Mouse (Mus musculus) liver, embryonic 18 days (tissue): ENCODE measurements around the gene Ccdc136. TPM values are rescaled to one million over a fixed set of nuclear protein-coding genes. Genes with fewer than 3 reads are reported as not detected.

Experiments
- polyA plus RNA-seq: library from polyadenylated mRNA; depleted of rRNA; stranded (reverse); fragments of >200 nt; gene quantifications from 2 replicates; pipeline ENCODE4 v1.2.3, GENCODE M21; 2012; rRNA removed

The Ccdc136 gene
- 0.13 and 0.18 TPM in 2 replicates for polyA plus RNA-seq

GRCm38 (mm10) chr6:29395910-29396713, at the start of gene Ccdc136:
Ccdc136 (plus strand) TSS chr6:29396309.

DNA sequence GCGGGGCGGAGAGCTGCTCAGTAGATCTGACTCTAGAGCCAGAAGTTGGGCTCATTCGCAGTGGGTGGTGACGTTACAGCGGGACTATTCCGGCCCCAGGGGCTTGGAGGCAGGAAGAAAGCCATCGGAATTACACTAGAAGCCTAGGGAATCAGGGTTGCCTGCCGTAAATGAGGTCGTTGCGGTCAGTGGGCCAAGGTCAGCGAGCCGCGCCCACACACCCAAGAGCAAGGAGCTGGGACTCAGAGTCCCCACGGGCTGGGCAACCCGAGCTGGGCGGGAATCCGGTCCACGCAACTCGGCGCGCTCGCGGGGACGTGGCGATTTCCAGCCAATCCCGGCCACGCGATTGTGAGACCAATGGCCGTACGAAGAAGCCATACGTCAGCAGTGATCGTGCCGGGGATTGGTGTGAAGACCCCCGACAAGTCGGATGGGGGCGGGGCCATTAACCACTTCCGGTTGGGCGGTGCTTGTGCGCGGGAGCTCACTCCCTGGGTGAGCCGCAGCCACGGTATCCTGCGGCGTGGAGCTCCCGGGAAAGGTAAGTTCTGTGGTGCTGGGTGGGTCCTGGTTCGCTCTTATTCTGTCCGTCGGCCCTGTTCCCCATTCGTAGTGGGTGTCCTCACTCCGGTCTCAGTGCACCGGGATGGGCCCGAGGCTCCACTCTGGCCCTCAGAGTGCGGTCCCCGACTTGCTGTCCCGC, 48.3 kb upstream of the Ccdc136 start, which contains the start of gene Calu:
Gene Calu, plus strand, starts transcription at position 405 of the 706 bp plus-strand sequence.

GRCm38 (mm10) chr6:29388052-29388518, 8.0 kb upstream of the Ccdc136 start, which contains the start of gene Opn1sw:
Opn1sw (minus strand) TSS chr6:29388468.

GRCm38 (mm10) chr6:29433038-29433803, 37.1 kb downstream of the Ccdc136 start, which contains the start of gene Flnc:
Flnc (plus strand) TSS chr6:29433256.

DNA sequence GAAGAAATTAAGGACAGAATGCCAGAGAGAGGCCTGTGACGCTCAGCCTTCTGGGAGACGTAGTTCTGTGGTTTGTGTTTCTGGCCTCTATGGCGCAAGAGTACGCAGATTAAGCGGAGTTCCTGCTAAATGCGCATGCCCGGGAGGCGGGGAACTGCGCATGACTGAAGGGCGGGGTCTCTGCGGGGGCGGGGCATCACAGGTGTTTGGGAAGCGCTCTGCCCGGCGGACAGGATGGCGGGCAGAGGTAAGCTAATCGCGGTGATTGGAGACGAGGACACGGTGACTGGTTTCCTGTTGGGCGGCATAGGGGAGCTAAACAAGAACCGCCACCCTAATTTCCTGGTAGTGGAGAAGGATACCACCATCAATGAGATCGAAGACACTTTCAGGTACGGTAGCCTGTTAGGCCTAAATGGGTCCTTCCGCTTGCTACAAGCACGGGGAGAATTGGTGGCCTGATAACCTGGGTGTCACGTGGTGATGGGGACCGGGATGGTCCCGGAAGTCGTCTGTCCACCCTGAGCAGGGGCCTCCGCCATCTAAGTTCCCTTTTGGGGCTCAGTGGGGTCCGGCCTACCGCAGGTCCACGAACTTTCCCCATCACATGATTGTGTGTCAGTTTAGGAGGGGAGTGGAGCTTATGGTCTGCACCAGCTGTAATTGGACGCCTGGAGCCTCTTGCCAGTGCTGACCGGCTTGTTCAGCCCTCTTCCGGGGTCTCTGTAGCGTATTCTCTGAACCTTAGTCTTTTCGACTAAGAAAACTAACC, 71.7 kb downstream of the Ccdc136 start, which contains the start of gene Atp6v1f:
Gene Atp6v1f, plus strand, starts transcription at position 136 of the 772 bp plus-strand sequence.

GRCm38 (mm10) chr6:29471137-29471536, 75.0 kb downstream of the Ccdc136 start, which contains the start of gene Atp6v1fnb:
Atp6v1fnb (plus strand) TSS chr6:29471437.

Other genes with a start within 250 kb of the Ccdc136 start
- gene Rbm28, start 231.3 kb upstream of the Ccdc136 start, polyA plus RNA-seq, result 10.5 and 13.2 TPM in 2 replicates
- 0.01 and 0.02 TPM in 2 replicates for gene Prrt4, start 216.7 kb upstream of the Ccdc136 start, polyA plus RNA-seq
- gene Impdh1, start 179.9 kb upstream of the Ccdc136 start, polyA plus RNA-seq, result 8.5 and 9.3 TPM in 2 replicates
- 36.7 and 51.3 TPM in 2 replicates for gene Hilpda, start 123.8 kb upstream of the Ccdc136 start, polyA plus RNA-seq
- 0.85 and 0.96 TPM in 2 replicates for gene Fam71f2, start 116.7 kb upstream of the Ccdc136 start, polyA plus RNA-seq
- gene Fam71f1, start 77.2 kb upstream of the Ccdc136 start, polyA plus RNA-seq, result not detected in 2 replicates
- gene Calu, start 48.2 kb upstream of the Ccdc136 start, polyA plus RNA-seq, result 80.9 and 85.0 TPM in 2 replicates
- gene Opn1sw, start 7.8 kb upstream of the Ccdc136 start, polyA plus RNA-seq, result not detected in 2 replicates
- 0.17 and 0.22 TPM in 2 replicates for gene Flnc, start 36.9 kb downstream of the Ccdc136 start, polyA plus RNA-seq
- 131 and 132 TPM in 2 replicates for gene Atp6v1f, start 71.4 kb downstream of the Ccdc136 start, polyA plus RNA-seq
- gene Atp6v1fnb, start 75.1 kb downstream of the Ccdc136 start, polyA plus RNA-seq, result not detected in 2 replicates
- 2.2 and 2.5 TPM in 2 replicates for gene Kcp, start 111.6 kb downstream of the Ccdc136 start, polyA plus RNA-seq
- gene Irf5, start 130.3 kb downstream of the Ccdc136 start, polyA plus RNA-seq, result 9.3 and 10.0 TPM in 2 replicates
- gene Tnpo3, start 213.6 kb downstream of the Ccdc136 start, polyA plus RNA-seq, result 20.1 and 21.2 TPM in 2 replicates